Mouse (Mus musculus): ENCODE measurements around the gene Dixdc1.
"Not testable (repeated sequence)": the region's sequence is repeated elsewhere in the genome, so short reads cannot be mapped to it uniquely, and the experiment has no call there.

The Dixdc1 gene

GRCm38 (mm10) chr9:50646826-50647370 lies 92.4 kb downstream of the Dixdc1 start:
- DNase-seq: peak; percentile 74

GRCm38 (mm10) chr9:50634270-50634669 lies 105.0 kb downstream of the Dixdc1 start:
- peak; percentile 74 for DNase-seq

DNA sequence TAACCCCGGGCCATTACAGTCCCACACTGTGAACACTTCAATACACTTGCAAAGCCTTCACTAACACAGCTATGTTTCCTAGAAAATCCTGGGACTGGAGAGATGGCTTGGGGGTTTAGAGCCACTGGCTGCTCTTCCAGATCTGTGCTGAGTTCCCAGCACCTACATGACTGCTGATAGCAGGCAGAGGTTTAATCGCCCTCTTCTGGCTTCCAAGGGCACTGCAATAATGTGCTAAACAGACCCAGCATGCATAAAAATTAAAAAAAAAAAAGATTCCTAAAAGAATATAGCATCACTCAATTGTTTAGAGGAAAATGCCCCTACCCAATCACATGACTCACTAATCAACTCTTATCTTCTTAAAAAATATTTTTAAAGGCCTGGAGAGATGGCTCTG lies 106.3 kb downstream of the Dixdc1 start:
- DNase-seq: peak; percentile 18

GRCm38 (mm10) chr9:50632016-50632688 lies 107.2 kb downstream of the Dixdc1 start:
- peak; percentile 70 for DNase-seq

DNA sequence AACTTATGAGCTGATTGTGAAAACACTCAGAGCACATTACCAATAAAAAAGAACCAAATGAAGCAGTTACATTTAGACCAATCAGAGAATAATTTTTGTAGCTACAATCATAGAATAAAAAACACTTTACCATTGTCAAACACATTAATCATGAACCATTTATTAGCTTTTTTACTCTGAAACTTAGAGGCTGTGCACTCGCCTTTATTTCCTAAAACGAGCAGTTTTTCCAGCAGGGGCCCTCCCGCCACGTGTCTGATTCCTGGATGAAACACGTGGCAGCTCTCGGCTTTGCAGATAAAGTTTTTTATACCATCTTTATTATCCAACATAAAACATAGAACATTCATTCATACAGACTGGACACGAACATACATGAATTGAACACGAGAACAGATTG lies 108.4 kb downstream of the Dixdc1 start:
- DNase-seq: not testable (repeated sequence)

DNA sequence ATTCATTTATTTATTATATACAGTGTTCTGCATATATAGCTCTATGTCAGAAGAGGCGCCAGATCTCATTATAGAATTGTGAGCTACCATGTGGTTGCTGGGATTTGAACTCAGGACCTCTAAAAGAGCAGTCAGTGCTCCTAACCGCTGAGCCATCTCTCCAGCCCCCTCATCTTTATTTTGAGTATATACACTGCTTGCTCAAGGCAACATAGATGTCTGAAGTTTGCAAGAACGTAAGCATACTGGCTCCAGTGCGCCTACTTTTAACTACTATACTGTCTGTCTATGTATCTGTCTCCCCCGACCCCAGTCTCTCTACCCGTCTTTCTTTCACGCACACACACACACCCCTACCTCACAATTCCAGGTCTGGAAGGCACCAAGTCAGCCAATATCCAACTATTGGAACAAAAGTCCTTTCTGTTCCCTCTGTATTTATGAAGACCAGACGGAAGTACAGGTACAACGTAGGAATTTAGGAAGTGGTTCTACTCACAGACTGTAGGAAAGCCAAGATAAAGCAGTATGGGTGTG lies 121.5 kb downstream of the Dixdc1 start:
- DNase-seq: peak; percentile 83

DNA sequence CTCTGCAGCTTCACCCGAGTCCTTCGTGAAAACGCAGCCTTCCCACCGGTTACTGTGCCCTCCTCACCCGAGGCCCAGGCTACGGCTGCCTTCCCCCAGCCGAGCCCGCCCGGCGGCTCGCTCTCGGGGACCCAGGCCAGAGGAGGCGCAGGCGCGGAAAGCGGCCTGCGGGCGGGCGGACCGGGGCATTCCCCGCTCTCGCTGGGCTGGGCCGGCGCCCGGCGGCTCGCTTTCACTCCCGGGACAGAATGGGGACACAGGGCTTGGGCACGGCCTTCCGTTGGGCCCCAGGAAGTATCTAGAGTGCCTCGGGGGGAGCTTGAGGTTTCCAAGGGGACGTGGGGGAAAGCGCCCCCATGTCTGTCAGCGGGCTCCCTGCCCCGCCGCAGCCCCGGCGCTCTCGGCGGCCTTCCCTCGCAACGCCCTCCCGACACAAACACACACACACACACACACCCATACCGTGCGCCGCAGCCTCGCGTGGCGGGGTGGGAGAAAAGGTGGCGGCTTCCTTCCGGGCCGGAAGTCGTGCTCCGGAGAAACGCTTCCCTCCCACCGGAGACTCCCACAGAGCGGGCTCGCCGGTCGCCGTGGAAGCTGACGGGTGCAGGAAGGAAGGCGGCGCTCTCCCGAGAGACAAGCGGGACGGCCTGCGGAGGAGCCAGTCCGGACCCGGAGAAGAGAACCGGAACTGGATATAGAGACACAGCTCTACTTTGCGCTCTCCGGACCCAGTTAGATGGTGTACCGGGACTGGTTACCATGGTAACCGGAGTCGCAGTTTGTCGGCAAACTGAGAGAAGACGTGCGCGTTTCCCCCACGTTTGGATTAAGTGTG lies 122.3 kb downstream of the Dixdc1 start, which contains the start of the genes Pih1d2 and Nkapd1:
Pih1d2 (plus strand) TSS at position 556 of the 838 bp plus-strand sequence.
Nkapd1 (minus strand) TSS at position 699 of the 838 bp plus-strand sequence.
- peak; percentile 99 for DNase-seq

- DNase-seq: peak; percentile 73
Measured at GRCm38 (mm10) chr9:50616161-50616560, 123.2 kb downstream of the Dixdc1 start.
